Mouse (Mus musculus) forebrain, postnatal 0 days (tissue): ENCODE measurements at regions not wholly inside any gene's neighbourhood (a gene's known extent, or its start where the extent isn't known, plus 50 kb on each side); places are given as distances from the start of the nearest gene placed in this dataset.

Experiments used
- ATAC-seq: fragments of 200-750 bp; cut with Nextera tagmentation; 2 replicates; pipeline ENCODE4 v1.8.0; 2017; ENCODE audit warnings: mild to moderate bottlenecking, moderate library complexity
- DNase-seq: peaks from one replicate; pipeline ENCODE4 v3.0.0-alpha.2; 2015
- H3K27ac ChIP-seq: fragments of 300-500 bp; sonication (generic); 2 replicates; pipeline ENCODE4 v1.5.1; 2014; ENCODE audit warnings: low read depth, mild to moderate bottlenecking, antibody characterized with exemption, low read length, moderate library complexity, mixed read lengths
- H3K27me3 ChIP-seq: fragments of 300-500 bp; sonication (generic); 2 replicates; pipeline ENCODE4 v1.6.1; 2014; ENCODE audit warnings: mild to moderate bottlenecking, low read length, mixed read lengths; ENCODE audit not compliant: insufficient read depth
- H3K36me3 ChIP-seq: fragments of 300-500 bp; sonication (generic); 2 replicates; pipeline ENCODE4 v1.6.1; 2014; ENCODE audit warnings: mild to moderate bottlenecking, moderate library complexity; ENCODE audit not compliant: insufficient read depth
- H3K4me1 ChIP-seq: fragments of 300-500 bp; sonication (generic); 2 replicates; pipeline ENCODE4 v1.6.1; 2014; ENCODE audit warnings: antibody characterized with exemption; ENCODE audit not compliant: insufficient read depth
- H3K4me2 ChIP-seq: fragments of 300-500 bp; sonication (generic); 2 replicates; pipeline ENCODE4 v1.6.1; 2014; ENCODE audit warnings: low read depth, mild to moderate bottlenecking, moderate library complexity
- H3K4me3 ChIP-seq: fragments of 300-500 bp; sonication (generic); 2 replicates; pipeline ENCODE4 v1.5.1; 2014; ENCODE audit warnings: low read depth, low read length, mixed read lengths
- H3K9ac ChIP-seq: fragments of 300-500 bp; sonication (generic); 2 replicates; pipeline ENCODE4 v1.6.1; 2014; ENCODE audit warnings: mild to moderate bottlenecking
- H3K9me3 ChIP-seq: fragments of 300-500 bp; sonication (generic); 2 replicates; pipeline ENCODE4 v1.6.1; 2016; ENCODE audit warnings: low read length
- CTCF ChIP-seq: sonication (generic); IDR thresholded peaks from 2 replicates; pipeline ENCODE4 v1.5.1; 2016; ENCODE audit warnings: antibody characterized with exemption, control low read depth, low read depth
- WGBS: fragments of 180-500 bp; shearing (Covaris S2); extraction: QIAGEN DNeasy Blood & Tissue Kit; methylation state at CpG from one replicate; pipeline ENCODE4 v1.1.7; 2014; 5-methylcytosine and 5-hydroxymethylcytosine counted together

DNA sequence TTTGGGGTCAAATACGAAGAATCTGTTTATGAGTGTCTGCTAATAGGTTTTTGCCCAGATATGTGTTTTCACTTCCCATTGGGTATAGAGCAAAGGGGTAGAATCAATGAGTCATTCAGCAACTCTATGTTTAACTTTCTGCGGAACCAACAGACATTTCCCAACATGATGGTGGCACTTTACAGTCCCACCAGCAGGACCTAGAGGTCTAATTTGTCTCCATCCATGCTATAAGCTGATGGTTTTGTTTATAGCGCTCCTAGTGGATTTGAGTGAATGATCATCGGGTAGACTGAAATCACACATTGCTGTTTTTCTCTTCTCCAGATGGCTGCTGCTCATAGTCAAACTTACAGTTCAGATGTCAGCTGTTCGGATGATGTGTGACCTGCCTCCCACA, 99.7 kb upstream of the Arid5b start:
- Histone ChIP-seq H3K9me3 (no peaks in the 10 kb centered on the region), H3K4me2 (no peak overlapping the region), H3K4me3 (no peak overlapping the region), H3K4me1 (no peaks in the 10 kb centered on the region), H3K36me3 (no peaks in the 10 kb centered on the region), H3K27ac (no peak overlapping the region), H3K9ac (no peak overlapping the region), H3K27me3 (no peaks in the 10 kb centered on the region)
- WGBS: 94% methylated on average over 5 of the region's 5 CpGs
- ATAC-seq (no peak), DNase-seq (no peak)
- no peak for TF ChIP-seq CTCF

DNA sequence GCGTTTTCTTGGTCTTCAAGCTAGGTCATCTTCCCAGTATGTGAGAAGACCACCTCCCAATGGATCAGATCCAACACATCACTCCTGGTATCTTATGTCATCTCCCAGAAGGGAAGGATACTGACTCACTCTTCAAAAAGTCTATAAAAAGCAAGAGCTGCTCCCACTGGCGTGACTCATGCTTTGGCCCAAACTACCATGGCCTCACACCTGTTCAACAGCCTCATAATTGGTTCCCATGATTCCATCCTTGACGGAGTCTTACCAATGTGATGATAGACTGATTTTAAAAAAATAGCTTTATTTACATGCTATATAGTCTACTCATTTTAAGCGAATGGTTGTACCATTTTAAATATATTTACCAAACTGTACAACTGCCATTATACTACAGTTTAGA, 98.9 kb upstream of the Arid5b start:
- no peak for DNase-seq
- Histone ChIP-seq H3K4me2 (no peak overlapping the region), H3K27me3 (no peaks in the 10 kb centered on the region), H3K4me3 (no peak overlapping the region), H3K4me1 (no peaks in the 10 kb centered on the region), H3K9me3 (no peaks in the 10 kb centered on the region), H3K9ac (no peak overlapping the region), H3K27ac (no peak overlapping the region), H3K36me3 (no peaks in the 10 kb centered on the region)
- 96% methylated on average over 4 of the region's 4 CpGs for WGBS
- TF ChIP-seq CTCF: no peak
- no peak for ATAC-seq

DNA sequence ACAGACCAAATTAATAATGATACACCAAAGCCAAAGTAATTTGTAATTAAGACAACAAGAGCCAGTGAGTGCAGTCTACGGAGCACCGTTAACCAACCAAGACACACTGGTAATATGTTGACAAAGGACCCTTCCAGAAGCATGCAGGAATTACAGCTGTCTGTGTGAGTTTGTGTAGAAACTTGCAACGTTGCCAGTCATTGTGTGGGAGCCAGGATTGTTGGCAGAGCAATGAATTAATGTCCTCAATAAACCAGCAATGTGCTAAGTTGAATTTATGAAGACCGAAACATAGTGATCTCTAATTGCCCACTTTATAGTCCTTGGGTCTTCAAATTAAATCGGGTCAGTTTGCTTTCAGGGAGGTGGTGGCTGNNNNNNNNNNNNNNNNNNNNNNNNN, 95.3 kb upstream of the Arid5b start:
- H3K36me3 ChIP-seq: no peaks in the 10 kb centered on the region
- H3K9ac ChIP-seq: no peak overlapping the region
- H3K4me2 ChIP-seq: no peak overlapping the region
- no peaks in the 10 kb centered on the region for H3K9me3 ChIP-seq
- ATAC-seq (no peak), DNase-seq (no peak)
- H3K4me3 ChIP-seq: no peak overlapping the region
- no peak for TF ChIP-seq CTCF
- no peak overlapping the region for H3K27ac ChIP-seq
- 42% methylated on average over 5 of the region's 5 CpGs for WGBS
- H3K27me3 ChIP-seq: no peaks in the 10 kb centered on the region
- no peaks in the 10 kb centered on the region for H3K4me1 ChIP-seq

DNA sequence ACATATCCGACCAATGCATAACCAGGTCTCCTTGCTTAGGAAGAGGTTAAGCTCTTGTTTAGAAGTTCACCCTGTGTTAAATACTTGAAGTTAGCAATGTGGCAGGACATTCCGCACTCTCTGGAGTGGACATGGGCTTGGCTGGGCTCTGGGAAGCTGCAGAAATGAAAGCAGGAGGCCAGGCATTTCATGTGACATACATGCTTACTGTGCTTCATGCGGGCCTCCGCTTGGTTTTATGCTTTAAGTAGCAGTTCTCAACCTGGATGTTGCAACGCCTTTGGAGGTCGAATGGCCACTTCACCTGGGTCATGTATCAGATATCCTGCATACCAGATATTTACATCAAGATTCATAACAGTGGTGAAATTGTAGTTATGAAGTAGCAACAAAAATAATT, 93.2 kb upstream of the Arid5b start:
- DNase-seq (no peak), ATAC-seq (no peak)
- Histone ChIP-seq H3K9ac (no peak overlapping the region), H3K27me3 (no peaks in the 10 kb centered on the region), H3K27ac (no peak overlapping the region), H3K36me3 (no peaks in the 10 kb centered on the region), H3K4me3 (no peak overlapping the region), H3K9me3 (no peaks in the 10 kb centered on the region), H3K4me2 (no peak overlapping the region), H3K4me1 (no peaks in the 10 kb centered on the region)
- TF ChIP-seq CTCF: no peak
- WGBS: 96% methylated on average over 6 of the region's 6 CpGs

DNA sequence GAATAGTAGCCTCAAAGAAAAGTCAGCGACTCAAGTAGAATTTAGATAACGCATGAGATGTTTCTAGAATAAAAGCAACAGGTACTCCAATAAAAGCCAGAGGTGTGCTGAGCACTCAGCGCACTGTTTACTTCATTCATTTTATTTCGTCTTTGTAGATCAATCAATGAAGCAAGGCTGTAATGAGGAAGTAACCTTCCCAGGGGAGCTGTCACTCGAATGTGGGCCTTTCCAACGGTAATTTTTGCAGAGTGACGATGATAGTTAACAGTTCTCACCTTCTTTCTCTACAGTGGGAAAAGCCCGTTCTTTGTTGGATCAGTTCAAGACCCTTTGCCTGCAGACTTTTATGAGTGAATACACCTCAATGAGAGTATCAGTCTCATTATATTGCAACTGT, 92.4 kb upstream of the Arid5b start:
- H3K4me1 ChIP-seq: no peaks in the 10 kb centered on the region
- WGBS: 90% methylated on average over 8 of the region's 8 CpGs
- H3K27ac ChIP-seq: no peak overlapping the region
- no peaks in the 10 kb centered on the region for H3K27me3 ChIP-seq
- H3K4me2 ChIP-seq: no peak overlapping the region
- H3K4me3 ChIP-seq: no peak overlapping the region
- H3K9me3 ChIP-seq: no peaks in the 10 kb centered on the region
- no peak overlapping the region for H3K9ac ChIP-seq
- no peak for TF ChIP-seq CTCF
- DNase-seq: no peak
- no peaks in the 10 kb centered on the region for H3K36me3 ChIP-seq
- ATAC-seq: no peak

DNA sequence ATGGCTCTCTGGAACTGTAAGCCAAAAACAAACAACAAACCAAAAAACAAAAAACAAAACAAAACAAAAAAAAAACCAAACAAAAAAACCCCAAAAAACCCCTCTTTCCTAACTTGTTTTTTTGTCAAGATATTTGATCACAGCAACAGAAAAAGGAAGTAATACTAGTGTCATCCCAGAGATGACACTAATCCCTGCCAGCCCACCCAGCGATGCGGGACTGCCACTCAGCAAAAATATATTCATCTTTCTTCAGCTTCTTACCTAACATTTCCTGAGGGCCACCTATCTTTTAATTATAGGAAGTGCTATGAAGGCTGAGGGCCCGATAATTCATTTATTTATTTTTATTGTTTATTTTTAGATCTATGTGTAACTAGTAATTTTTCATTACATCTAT, 88.3 kb upstream of the Arid5b start:
- Histone ChIP-seq H3K9me3 (no peaks in the 10 kb centered on the region), H3K4me1 (no peaks in the 10 kb centered on the region), H3K4me2 (no peak overlapping the region), H3K4me3 (no peak overlapping the region), H3K36me3 (no peaks in the 10 kb centered on the region), H3K27ac (no peak overlapping the region), H3K9ac (no peak overlapping the region), H3K27me3 (no peaks in the 10 kb centered on the region)
- no peak for TF ChIP-seq CTCF
- WGBS: 97% methylated on average over 3 of the region's 3 CpGs
- DNase-seq (no peak), ATAC-seq (no peak)

DNA sequence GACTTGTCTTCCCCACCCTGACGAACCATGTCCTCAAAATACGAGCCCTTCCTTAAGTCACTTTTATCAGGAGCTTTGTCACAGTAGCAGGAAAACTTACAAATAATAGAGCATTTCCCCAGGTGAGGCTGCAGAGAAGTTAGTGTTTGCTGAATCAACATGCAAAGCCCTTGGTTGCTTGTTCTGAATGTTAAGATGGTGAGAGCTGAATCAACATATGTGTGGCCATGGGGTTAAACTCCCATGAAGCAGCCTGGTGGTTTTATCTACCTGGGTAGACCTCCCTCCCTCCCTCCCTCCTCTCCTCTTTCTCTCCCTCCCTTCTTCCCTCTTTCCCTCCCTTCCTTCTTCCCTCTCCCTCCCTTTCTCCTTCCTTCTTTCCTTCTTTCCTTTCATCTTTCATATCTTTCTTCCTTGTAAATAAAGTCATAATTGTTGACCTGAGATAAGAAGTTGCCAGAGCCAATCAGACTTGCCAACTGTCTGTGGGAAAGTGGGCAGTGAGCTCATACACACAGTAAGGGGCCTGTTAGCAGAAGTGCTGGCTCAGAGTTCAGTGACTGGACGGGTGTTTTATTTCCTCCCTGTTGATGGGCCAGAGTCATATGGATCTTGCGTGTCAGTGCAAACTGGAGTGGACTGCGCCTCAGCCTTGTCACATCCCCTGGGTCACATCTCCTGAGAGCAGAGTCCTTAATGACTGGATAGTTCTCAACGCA, 82.4 kb upstream of the Arid5b start:
- no peaks in the 10 kb centered on the region for H3K36me3 ChIP-seq
- 86% methylated on average over 6 of the region's 6 CpGs for WGBS
- ATAC-seq (no peak), DNase-seq (no peak)
- H3K9me3 ChIP-seq: no peaks in the 10 kb centered on the region
- H3K4me3 ChIP-seq: no peak overlapping the region
- H3K27me3 ChIP-seq: no peaks in the 10 kb centered on the region
- H3K4me1 ChIP-seq: peaks cover 3% of the 10 kb centered on the region; the same call in 1 of the 2 replicates
- H3K4me2 ChIP-seq: no peak overlapping the region
- no peak for TF ChIP-seq CTCF
- no peak overlapping the region for H3K27ac ChIP-seq
- no peak overlapping the region for H3K9ac ChIP-seq

DNA sequence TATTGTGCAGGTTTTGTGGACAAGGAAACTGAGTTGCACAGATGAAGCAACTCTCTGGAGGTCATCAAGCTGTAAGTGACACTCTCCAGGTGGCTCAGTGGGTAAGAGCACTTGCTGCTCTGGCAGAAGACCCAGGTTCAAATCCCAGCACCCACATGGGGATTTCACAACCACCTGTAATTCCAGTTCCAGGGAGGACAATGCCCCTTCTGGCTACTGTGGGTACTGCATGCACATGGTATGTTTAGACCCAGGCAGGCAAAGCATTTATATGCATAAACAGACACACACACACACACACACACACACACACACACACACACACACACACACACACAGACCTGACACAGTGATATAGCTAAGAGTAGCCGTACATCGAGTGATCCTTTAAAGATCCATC, 80.6 kb upstream of the Arid5b start:
- TF ChIP-seq CTCF: peak; percentile 43
- Histone ChIP-seq H3K27ac (no peak overlapping the region), H3K36me3 (no peaks in the 10 kb centered on the region), H3K27me3 (no peaks in the 10 kb centered on the region), H3K4me2 (no peak overlapping the region), H3K4me1 (peaks cover 11% of the 10 kb centered on the region; the same call in 1 of the 2 replicates), H3K9me3 (no peaks in the 10 kb centered on the region), H3K9ac (no peak overlapping the region), H3K4me3 (no peak overlapping the region)
- ATAC-seq (no peak), DNase-seq (no peak)
- 98% methylated on average over 2 of the region's 2 CpGs for WGBS
